Mouse (Mus musculus) testis, adult 2 months (tissue): Measurements from ENCODE around the gene E2f1. TPM values are rescaled to one million over a fixed set of nuclear protein-coding genes. Genes with fewer than 3 reads are reported as not detected.

ENCODE experiments used
- H3K27ac ChIP-seq: fragments of 200-500 bp; 2 replicates; pipeline ENCODE4 v1.5.1; 2012; ENCODE audit warnings: low read depth, low read length; ENCODE audit not compliant: control insufficient read depth, insufficient read depth
- H3K27me3 ChIP-seq: fragments of 200-500 bp; 2 replicates; pipeline ENCODE4 v1.6.1; 2012; ENCODE audit warnings: mild to moderate bottlenecking, low read length, moderate library complexity; ENCODE audit not compliant: control insufficient read depth, insufficient read depth
- H3K36me3 ChIP-seq: fragments of 200-500 bp; 2 replicates; pipeline ENCODE4 v1.6.1; 2012; ENCODE audit warnings: mild to moderate bottlenecking, low read length; ENCODE audit not compliant: control insufficient read depth, insufficient read depth
- H3K4me1 ChIP-seq: fragments of 200-500 bp; 2 replicates; pipeline ENCODE4 v1.6.1; 2012; ENCODE audit warnings: low read length; ENCODE audit not compliant: control insufficient read depth, insufficient read depth
- H3K4me3 ChIP-seq: fragments of 200-500 bp; 2 replicates; pipeline ENCODE4 v1.5.1; 2012; ENCODE audit warnings: low read depth, mild to moderate bottlenecking, low read length, moderate library complexity, mixed read lengths; ENCODE audit not compliant: control insufficient read depth
- CTCF ChIP-seq: fragments of 200-500 bp; IDR thresholded peaks from 2 replicates; pipeline ENCODE4 v1.5.1; 2012; ENCODE audit warnings: low read depth, mild to moderate bottlenecking, inconsistent platforms, low read length, moderate library complexity; ENCODE audit not compliant: control insufficient read depth, insufficient read depth, insufficient replicate concordance
- POLR2A ChIP-seq: fragments of 200-500 bp; IDR thresholded peaks from 2 replicates; pipeline ENCODE4 v1.6.1; 2012; ENCODE audit warnings: low read depth, mild to moderate bottlenecking, inconsistent platforms, low read length, moderate library complexity; ENCODE audit not compliant: control insufficient read depth
- polyA plus RNA-seq: library from polyadenylated mRNA; depleted of rRNA; stranded (reverse); fragments of >200 nt; gene quantifications from 2 replicates; pipeline ENCODE4 v1.2.3, GENCODE M21; 2012; rRNA removed

E2f1 gene
- polyA plus RNA-seq, result 4.5 and 5.9 TPM in 2 replicates

GRCm38 (mm10) chr2:154569836-154570286 is at the start of gene E2f1:
E2f1 (minus strand) TSS chr2:154569892.
- Histone ChIP-seq H3K4me1 (peaks cover 16% of the 10 kb centered on the region), H3K36me3 (no peaks in the 10 kb centered on the region), H3K27me3 (no peaks in the 10 kb centered on the region), H3K27ac (peak within 1 kb of the TSS; percentile 33), H3K4me3 (peak within 1 kb of the TSS; percentile 86)
- TF ChIP-seq POLR2A (no peak), CTCF (no peak)

- H3K4me3 ChIP-seq, result no peak overlapping the region
- TF ChIP-seq POLR2A (no peak), CTCF (no peak)
- H3K4me1 ChIP-seq, result peaks cover 14% of the 10 kb centered on the region
- H3K27ac ChIP-seq, result no peak overlapping the region
- no peaks in the 10 kb centered on the region for H3K27me3 ChIP-seq
- no peaks in the 10 kb centered on the region for H3K36me3 ChIP-seq
Measured at GRCm38 (mm10) chr2:154617061-154617460, 47.4 kb upstream of the E2f1 start.

DNA sequence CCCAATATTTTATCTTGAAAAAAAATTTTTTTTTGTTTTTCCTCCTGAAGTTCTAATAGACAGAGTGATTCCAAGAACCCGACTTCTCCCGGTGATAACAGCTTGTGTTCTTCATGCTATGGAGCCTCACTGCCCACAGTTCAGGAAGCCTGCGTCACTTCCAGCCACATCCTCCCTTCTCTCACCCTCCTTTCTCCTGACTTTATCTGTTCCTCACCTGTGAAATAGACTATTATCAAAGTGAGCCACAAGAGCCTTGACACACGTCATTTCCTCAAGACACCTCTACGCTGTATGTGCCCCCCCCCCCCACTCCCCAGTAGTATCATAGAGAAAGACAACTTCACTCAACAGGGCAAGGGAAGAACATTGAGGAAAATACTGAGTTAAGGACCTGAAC is 46.0 kb upstream of the E2f1 start:
- TF ChIP-seq CTCF (no peak), POLR2A (no peak)
- Histone ChIP-seq H3K27ac (no peak overlapping the region; the same call in 1 of the 2 replicates), H3K27me3 (no peaks in the 10 kb centered on the region), H3K4me3 (no peak overlapping the region), H3K4me1 (peaks cover 14% of the 10 kb centered on the region), H3K36me3 (no peaks in the 10 kb centered on the region)

- TF ChIP-seq CTCF (no peak), POLR2A (no peak)
- H3K4me1 ChIP-seq, result peaks cover 14% of the 10 kb centered on the region
- no peaks in the 10 kb centered on the region for H3K36me3 ChIP-seq
- H3K27me3 ChIP-seq, result no peaks in the 10 kb centered on the region
- peak overlapping the region; percentile 52; the same call in 1 of the 2 replicates for H3K27ac ChIP-seq
- no peak overlapping the region; the same call in 1 of the 2 replicates for H3K4me3 ChIP-seq
Measured at GRCm38 (mm10) chr2:154614841-154615576, 45.3 kb upstream of the E2f1 start.

GRCm38 (mm10) chr2:154613118-154614115 is 43.7 kb upstream of the E2f1 start, which contains the start of the genes Zfp341 and 4930519P11Rik:
Zfp341 (plus strand) TSS chr2:154613297.
4930519P11Rik (minus strand) TSS chr2:154613437.
- Histone ChIP-seq H3K36me3 (no peaks in the 10 kb centered on the region), H3K4me3 (peak within 1 kb of the TSS; percentile 98), H3K27ac (peak within 1 kb of the TSS; percentile 93), H3K4me1 (peaks cover 16% of the 10 kb centered on the region), H3K27me3 (no peaks in the 10 kb centered on the region)
- peak; percentile 47; the same call in 1 of the 2 replicates for TF ChIP-seq POLR2A
- TF ChIP-seq CTCF, result peak; percentile 37; the same call in 1 of the 2 replicates

- Histone ChIP-seq H3K27ac (no peak overlapping the region), H3K36me3 (no peaks in the 10 kb centered on the region), H3K4me1 (peaks cover 8% of the 10 kb centered on the region), H3K4me3 (no peak overlapping the region), H3K27me3 (no peaks in the 10 kb centered on the region)
- no peak for TF ChIP-seq CTCF
Measured at GRCm38 (mm10) chr2:154609050-154609767, 39.5 kb upstream of the E2f1 start.

GRCm38 (mm10) chr2:154606965-154607364 is 37.3 kb upstream of the E2f1 start:
- TF ChIP-seq POLR2A (no peak), CTCF (no peak)
- Histone ChIP-seq H3K27ac (no peak overlapping the region), H3K27me3 (no peaks in the 10 kb centered on the region), H3K4me1 (0 out of 2 replicates have a peak, but pooled peaks cover 2% of the 10 kb centered on the region), H3K4me3 (no peak overlapping the region), H3K36me3 (no peaks in the 10 kb centered on the region)
